Mouse (Mus musculus) cortical plate, adult 2 months (tissue): Measurements from ENCODE around the gene Tdrd5.

Experiments used
- CTCF ChIP-seq: fragments of 200-500 bp; IDR thresholded peaks from 2 replicates; pipeline ENCODE4 v1.5.1; 2011; ENCODE audit warnings: mild to moderate bottlenecking, control low read depth, low read length; ENCODE audit not compliant: insufficient read depth; ENCODE audit errors: extremely low read depth
- POLR2A ChIP-seq: fragments of 200-500 bp; IDR thresholded peaks from 2 replicates; pipeline ENCODE4 v1.6.1; 2011; ENCODE audit warnings: mild to moderate bottlenecking, low read length, control low read depth; ENCODE audit not compliant: insufficient read depth; ENCODE audit errors: extremely low read depth

DNA sequence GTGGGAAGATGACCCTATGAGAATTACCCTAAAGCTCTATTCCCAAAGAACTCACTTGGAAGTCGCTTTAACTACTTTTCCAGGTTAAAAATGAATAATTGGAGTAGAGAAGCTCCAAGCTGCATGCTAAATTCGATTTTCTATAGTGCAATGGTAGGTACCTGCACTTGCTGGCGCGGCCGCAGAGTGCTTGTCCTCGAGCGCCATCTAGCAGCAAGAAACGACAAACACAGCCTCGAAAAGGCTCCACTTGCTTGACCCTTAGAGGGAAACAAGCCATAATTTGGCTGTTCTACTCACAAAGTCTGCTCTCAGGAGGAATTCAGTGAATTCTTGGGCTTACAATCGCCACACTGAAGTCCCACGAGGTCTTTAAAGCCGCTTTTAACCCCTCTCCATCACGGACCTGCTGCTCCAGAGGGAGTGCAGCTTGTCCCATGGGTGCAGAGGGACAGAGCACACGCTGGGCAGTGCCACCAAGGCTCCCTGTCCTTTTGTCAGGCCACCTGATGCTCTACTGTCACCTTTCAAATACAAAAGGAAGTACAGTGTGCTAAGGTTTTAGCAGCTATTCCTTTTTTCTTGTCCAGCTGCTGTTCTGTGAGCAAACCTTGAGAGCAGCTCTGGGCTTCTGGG is 61.6 kb downstream of the Tdrd5 start:
- TF ChIP-seq CTCF (peak; percentile 86), POLR2A (no peak)
